Mouse (Mus musculus) small intestine, adult 2 months (tissue): ENCODE measurements around the gene Bcl2l13.

ENCODE experiments used
- CTCF ChIP-seq: fragments of 200-500 bp; IDR thresholded peaks from 2 replicates; pipeline ENCODE4 v1.5.1; 2012; ENCODE audit warnings: low read depth, mild to moderate bottlenecking, control low read depth, inconsistent platforms, low read length, moderate library complexity, mixed read lengths; ENCODE audit not compliant: insufficient replicate concordance, insufficient read length; ENCODE audit errors: extremely low read depth
- POLR2A ChIP-seq: fragments of 200-500 bp; IDR thresholded peaks from 2 replicates; pipeline ENCODE4 v1.6.1; 2012; ENCODE audit warnings: low read depth, mild to moderate bottlenecking, control low read depth, inconsistent platforms, low read length, moderate library complexity

- TF ChIP-seq CTCF (no peak), POLR2A (no peak)
Measured at GRCm38 (mm10) chr6:120837152-120837530, 1.1 kb downstream of the Bcl2l13 start.
